8 mouse cellular contexts compared by ENCODE assay signal in genomic region chr3:132983845-132984485, GRCm38 (mm10). TPM values are rescaled to one million over a fixed set of nuclear protein-coding genes. Genes with fewer than 3 reads are reported as not detected.
DNase-seq lines count a peak whose midpoint lies in the region; ATAC-seq and TF ChIP-seq lines count a peak whose summit lies in the region.

No protein-coding gene starts in this region.

- no peak for TF ChIP-seq POLR2A in limb, embryonic 14.5 days (IDR thresholded peaks at IDR 0.05; ENCODE audit: borderline replicate concordance, extremely low read depth, insufficient read depth, insufficient read length)

- no peak overlapping the region for H3K9ac ChIP-seq in limb, embryonic 12.5 days (replicated peaks)
- H3K9ac ChIP-seq in limb, embryonic 14.5 days (ENCODE audit: low read depth, low read length, severe bottlenecking) = no peak overlapping the region
- H3K9ac ChIP-seq in stomach, postnatal 0 days (ENCODE audit: low read length) = no peak overlapping the region

- H3K4me3 ChIP-seq in limb, embryonic 12.5 days (replicated peaks) = no peak overlapping the region
- H3K4me3 ChIP-seq in limb, embryonic 10.5 days = no peak overlapping the region
- no peak overlapping the region for H3K4me3 ChIP-seq in limb, embryonic 14.5 days (replicated peaks; ENCODE audit: low read length)
- no peak overlapping the region for H3K4me3 ChIP-seq in stomach, postnatal 0 days (ENCODE audit: low read depth, low read length)
- H3K4me3 ChIP-seq in left cerebral cortex, adult 2 months = no peak overlapping the region

- WGBS in limb, embryonic 12.5 days = 35% methylated on average over 4 of the region's 4 CpGs
- WGBS in limb, embryonic 10.5 days = 54% methylated on average over 4 of the region's 4 CpGs
- 13% methylated on average over 4 of the region's 4 CpGs for WGBS in limb, embryonic 14.5 days
- 17% methylated on average over 4 of the region's 4 CpGs for WGBS in stomach, postnatal 0 days

- TF ChIP-seq CTCF in stomach, postnatal 0 days (IDR thresholded peaks at IDR 0.05; ENCODE audit: low read depth) = no peak
- no peak for TF ChIP-seq CTCF in left cerebral cortex, adult 2 months (IDR thresholded peaks at IDR 0.05)

- DNase-seq in embryo, embryonic 10 days (ENCODE audit: low spot score) = peak; percentile 6
- DNase-seq in embryo, embryonic 9.5 days (ENCODE audit: extremely low spot score) = no peak
- no peak for DNase-seq in limb, embryonic 10.5 days (ENCODE audit: low spot score)
- DNase-seq in limb, embryonic 14.5 days (ENCODE audit: low spot score) = peak; percentile 82
- DNase-seq in stomach, postnatal 0 days (ENCODE audit: low spot score) = no peak
- no peak for DNase-seq in left cerebral cortex, adult 2 months (ENCODE audit: extremely low spot score in 1 of 2, low spot score in 2 of 2)
- DNase-seq in ovary, adult 18-20 months (ENCODE audit: low spot score) = no peak

- H3K4me1 ChIP-seq in limb, embryonic 12.5 days (replicated peaks) = peaks cover 9% of the 10 kb centered on the region
- no peaks in the 10 kb centered on the region for H3K4me1 ChIP-seq in limb, embryonic 10.5 days
- peaks cover 5% of the 10 kb centered on the region; the same call in 1 of the 2 replicates for H3K4me1 ChIP-seq in limb, embryonic 14.5 days (ENCODE audit: control insufficient read depth, insufficient read depth, low read length)
- no peaks in the 10 kb centered on the region for H3K4me1 ChIP-seq in stomach, postnatal 0 days (replicated peaks; ENCODE audit: control insufficient read depth, insufficient read depth)

- ATAC-seq in limb, embryonic 12.5 days (ENCODE audit: insufficient number of reproducible peaks, insufficient read depth, low FRiP score, low TSS enrichment, low read depth) = no peak
- peak; percentile 78 for ATAC-seq in limb, embryonic 14.5 days (ENCODE audit: low FRiP score, low read depth)
- no peak for ATAC-seq in stomach, postnatal 0 days (ENCODE audit: low FRiP score, low TSS enrichment)

- no peak overlapping the region for H3K4me2 ChIP-seq in limb, embryonic 12.5 days
- H3K4me2 ChIP-seq in limb, embryonic 14.5 days (replicated peaks; ENCODE audit: low read depth, low read length, severe bottlenecking) = no peak overlapping the region
- H3K4me2 ChIP-seq in stomach, postnatal 0 days (replicated peaks; ENCODE audit: low read depth) = no peak overlapping the region

- no peaks in the 10 kb centered on the region for H3K9me3 ChIP-seq in limb, embryonic 12.5 days
- no peaks in the 10 kb centered on the region for H3K9me3 ChIP-seq in limb, embryonic 10.5 days (replicated peaks)
- H3K9me3 ChIP-seq in limb, embryonic 14.5 days (ENCODE audit: control insufficient read depth, low read length) = no peaks in the 10 kb centered on the region
- no peaks in the 10 kb centered on the region for H3K9me3 ChIP-seq in stomach, postnatal 0 days (ENCODE audit: control insufficient read depth, low read length)

- peaks cover 35% of the 10 kb centered on the region; the same call in 1 of the 2 replicates for H3K36me3 ChIP-seq in limb, embryonic 12.5 days
- H3K36me3 ChIP-seq in limb, embryonic 10.5 days = peaks cover 49% of the 10 kb centered on the region
- H3K36me3 ChIP-seq in limb, embryonic 14.5 days (ENCODE audit: control insufficient read depth, insufficient read depth, low read length) = peaks cover 26% of the 10 kb centered on the region
- peaks cover 3% of the 10 kb centered on the region; the same call in 1 of the 2 replicates for H3K36me3 ChIP-seq in stomach, postnatal 0 days (ENCODE audit: control insufficient read depth, insufficient read depth, low read length)

- intact Hi-C loops in left cerebral cortex, adult 2 months (cut with DNase I) = no loop called here

- 0 out of 2 replicates have a peak overlapping the region, but pooled peaks have one; percentile 0 for H3K27ac ChIP-seq in limb, embryonic 12.5 days
- H3K27ac ChIP-seq in limb, embryonic 10.5 days = no peak overlapping the region
- H3K27ac ChIP-seq in limb, embryonic 14.5 days (replicated peaks; ENCODE audit: low read depth, low read length) = peak overlapping the region; percentile 61; the same call in 1 of the 2 replicates
- 0 out of 2 replicates have a peak overlapping the region, but pooled peaks have one; percentile 14 for H3K27ac ChIP-seq in stomach, postnatal 0 days (replicated peaks)
- H3K27ac ChIP-seq in left cerebral cortex, adult 2 months = no peak overlapping the region

- no peaks in the 10 kb centered on the region for H3K27me3 ChIP-seq in limb, embryonic 12.5 days
- H3K27me3 ChIP-seq in limb, embryonic 10.5 days (ENCODE audit: low read depth, poor library complexity, severe bottlenecking) = no peaks in the 10 kb centered on the region
- no peaks in the 10 kb centered on the region for H3K27me3 ChIP-seq in limb, embryonic 14.5 days (ENCODE audit: control insufficient read depth, insufficient read depth, low read length)
- no peaks in the 10 kb centered on the region for H3K27me3 ChIP-seq in stomach, postnatal 0 days (ENCODE audit: control insufficient read depth, insufficient read depth, low read length)

- TF ChIP-seq EP300 in stomach, postnatal 0 days (optimal IDR thresholded peaks at IDR 0.05) = no peak

RNA-seq across cellular contexts. Expression of gene Npnt, which starts 33.9 kb away (rescaled TPM):
- polyA plus RNA-seq in limb, embryonic 12.5 days (2016; fragmentation: Nextera tagmentation; extraction: Ambion mirVana) = 18.5 and 21.2 TPM in 2 replicates
- polyA plus RNA-seq in limb, embryonic 10.5 days (2016; fragmentation: Nextera tagmentation; extraction: Ambion mirVana) = 11.3 and 14.5 TPM in 2 replicates
- 39.4 and 41.7 TPM in 2 replicates for polyA plus RNA-seq in limb, embryonic 14.5 days (2012; rRNA removed)
- 45.4 and 45.9 TPM in 2 replicates for polyA plus RNA-seq in limb, embryonic 14.5 days (2014; fragmentation: Nextera tagmentation; extraction: Ambion mirVana)
- 48.0 and 64.8 TPM in 2 replicates for polyA plus RNA-seq in stomach, postnatal 0 days (2015; fragmentation: Nextera tagmentation; extraction: Ambion mirVana)
- total RNA-seq in left cerebral cortex, adult 2 months (2021) = 10 to 100 TPM; 14.5 to 18.4 TPM

Comparison
In these comparisons a context has a peak if more than half of its experiments do, and no peak if none do; other contexts are left out.
1. DNase-seq: peak in embryo, embryonic 10 days (single experiment) and limb, embryonic 14.5 days (single experiment); none in embryo, embryonic 9.5 days (single experiment), limb, embryonic 10.5 days (single experiment), stomach, postnatal 0 days (single experiment), left cerebral cortex, adult 2 months (0 of 2) and ovary, adult 18-20 months (single experiment).
2. H3K27ac ChIP-seq: peak in limb, embryonic 12.5 days (single experiment), limb, embryonic 14.5 days (single experiment) and stomach, postnatal 0 days (single experiment); none in limb, embryonic 10.5 days (single experiment) and left cerebral cortex, adult 2 months (single experiment).